Mouse (Mus musculus): ENCODE results near the gene Rubcn.

DNA sequence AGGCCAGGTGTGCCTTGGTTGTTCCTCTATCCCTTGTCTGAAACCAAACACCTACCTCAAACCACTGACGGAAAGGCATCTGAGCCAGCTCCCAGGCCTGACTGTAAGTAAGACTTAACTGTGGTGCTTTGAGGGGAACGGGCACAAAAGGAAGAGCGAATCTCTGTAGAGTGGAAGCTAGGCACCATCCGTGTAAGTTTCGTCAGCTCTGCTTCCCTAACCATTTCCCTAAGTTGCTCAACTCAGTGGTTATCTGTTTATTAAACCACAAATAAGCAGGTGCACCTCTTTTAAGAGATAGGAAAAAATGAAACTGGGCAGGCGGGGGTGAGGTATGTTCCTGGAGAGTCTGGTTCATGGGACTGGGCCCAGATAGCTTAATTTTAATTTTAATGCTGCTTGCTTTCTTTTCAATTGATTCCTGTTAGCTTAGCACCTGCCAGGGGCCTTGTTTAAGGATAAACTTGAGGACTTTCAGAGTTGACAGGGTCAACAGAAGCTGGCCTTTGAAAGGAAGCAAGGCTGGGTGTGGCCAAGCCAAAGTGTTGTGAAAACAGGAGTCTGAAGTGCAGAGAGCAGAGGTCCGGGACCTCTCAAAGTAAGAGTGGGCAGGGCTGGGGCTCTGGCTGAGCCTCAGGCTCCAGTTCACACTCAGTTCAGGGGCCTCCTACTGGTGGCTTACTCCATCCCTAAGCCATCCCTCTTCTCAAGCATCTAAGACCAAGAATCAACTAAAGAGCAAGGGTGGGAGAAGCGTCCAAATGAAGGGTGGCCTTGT, 70.0 kb downstream of the Rubcn start:
- TF ChIP-seq CTCF (IDR thresholded peaks at IDR 0.05; ENCODE audit: extremely low read depth, insufficient read length, insufficient replicate concordance, low read depth, low read length), result peak; percentile 7; the same call in 1 of the 2 replicates
- no peak for TF ChIP-seq POLR2A (IDR thresholded peaks at IDR 0.05; ENCODE audit: low read depth, low read length)
